In genomic region chr1:183905345-183906142, GRCm38 (mm10) we compare ENCODE assay signal across 9 mouse cellular contexts.
A peak's percentile ranks its signal among the peaks of the same experiment; 100 is the strongest.
DNase-seq lines count a peak whose midpoint lies in the region; ATAC-seq and TF ChIP-seq lines count a peak whose summit lies in the region.
"Had no signal": no experiment of that assay in that cellular context is flagged by ENCODE, and none has a peak within 500 bp of the region (broad histone marks: within the 10 kb centered on the region; RNA-seq: fewer than 3 reads in every experiment).

No protein-coding gene starts in this region.

- DNase-seq in lung, adult 18-20 months: peak; percentile 14 to 27
- no peak for DNase-seq in lung, adult 2 months
- DNase-seq in adrenal gland, postnatal 36 days: peak; percentile 90 to 91
- peak; percentile 65 for DNase-seq in heart, postnatal 25 days (ENCODE audit: low spot score)
- peak; percentile 49 for DNase-seq in telencephalon, adult 2 months (ENCODE audit: low read depth, low spot score)
- DNase-seq in thymus, adult 18-20 months: no peak
- DNase-seq in T-cell, adult 2 months (ENCODE audit: low spot score): no peak

- 62% methylated on average over 11 of the region's 11 CpGs for whole genome bisulfite sequencing in lung, adult 2 months
- 75% methylated on average over 11 of the region's 11 CpGs for WGBS in intestine, embryonic 15.5 days

- no peaks in the 10 kb centered on the region for H3K36me3 ChIP-seq in intestine, embryonic 15.5 days
- H3K36me3 ChIP-seq: hindbrain, embryonic 15.5 days had no signal

- no peak overlapping the region for H3K4me3 ChIP-seq in lung, adult 2 months (replicated peaks; ENCODE audit: extremely low read depth, low read depth, low read length)
- no peak overlapping the region for H3K4me3 ChIP-seq in intestine, embryonic 15.5 days (replicated peaks)
- H3K4me3 ChIP-seq: hindbrain, embryonic 15.5 days had no signal

- no peaks in the 10 kb centered on the region for H3K9me3 ChIP-seq in intestine, embryonic 15.5 days
- H3K9me3 ChIP-seq: hindbrain, embryonic 15.5 days had no signal

- no peak for ATAC-seq in intestine, embryonic 15.5 days

- TF ChIP-seq POLR2A in lung, adult 2 months (IDR thresholded peaks at IDR 0.05; ENCODE audit: borderline replicate concordance, extremely low read depth, low read depth, low read length): no peak

- TF ChIP-seq CTCF in lung, adult 2 months (IDR thresholded peaks at IDR 0.05; ENCODE audit: insufficient read depth, low read length): no peak

- H3K27ac ChIP-seq in intestine, embryonic 15.5 days: no peak overlapping the region
- H3K27ac ChIP-seq: hindbrain, embryonic 15.5 days had no signal

- intact Hi-C loops in heart, postnatal 25 days (cut with DNase I): no loop called here

- H3K9ac ChIP-seq in intestine, embryonic 15.5 days: no peak overlapping the region
- H3K9ac ChIP-seq: hindbrain, embryonic 15.5 days had no signal

- H3K27me3 ChIP-seq in intestine, embryonic 15.5 days (replicated peaks): no peaks in the 10 kb centered on the region
- H3K27me3 ChIP-seq: hindbrain, embryonic 15.5 days had no signal

- no peak overlapping the region for H3K4me2 ChIP-seq in intestine, embryonic 15.5 days (replicated peaks)
- H3K4me2 ChIP-seq: hindbrain, embryonic 15.5 days had no signal

- 0 out of 2 replicates have a peak, but pooled peaks cover 2% of the 10 kb centered on the region for H3K4me1 ChIP-seq in lung, adult 2 months (ENCODE audit: control insufficient read depth, insufficient read depth, low read length)
- no peaks in the 10 kb centered on the region for H3K4me1 ChIP-seq in intestine, embryonic 15.5 days (replicated peaks)
- H3K4me1 ChIP-seq: hindbrain, embryonic 15.5 days had no signal

Comparison
In these comparisons a context has a peak if more than half of its experiments do, and no peak if none do; other contexts are left out.
1. DNase-seq: peak in lung, adult 18-20 months (2 of 2), adrenal gland, postnatal 36 days (2 of 2), heart, postnatal 25 days (single experiment) and telencephalon, adult 2 months (single experiment); none in lung, adult 2 months (single experiment), thymus, adult 18-20 months (0 of 2) and T-cell, adult 2 months (single experiment).